Mouse (Mus musculus): ENCODE results near the gene Bend6. TPM values are rescaled to one million over a fixed set of nuclear protein-coding genes. Genes with fewer than 3 reads are reported as not detected.

Bend6 gene
- polyA plus RNA-seq, 2 experiments: 0.47 to 0.49 TPM

DNA sequence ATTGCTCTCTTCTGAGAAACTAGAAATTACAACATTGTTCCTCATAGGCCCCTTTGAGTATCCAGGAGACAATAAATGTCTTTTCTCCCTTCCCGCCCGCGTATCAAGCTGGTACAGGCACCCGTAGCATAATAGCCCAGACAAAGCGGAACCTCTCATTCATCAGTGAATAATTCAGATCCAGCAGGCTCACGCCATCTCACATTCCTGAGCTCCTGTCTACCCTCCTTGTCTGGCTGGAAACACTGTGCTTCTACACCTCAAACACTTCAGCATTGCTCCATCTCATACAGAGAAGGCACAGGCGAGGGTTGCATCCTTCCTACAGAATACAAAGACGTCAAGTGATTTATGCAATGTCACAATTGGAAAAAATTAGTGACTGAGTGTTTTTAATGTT, 24.2 kb upstream of the Bend6 start:
- WGBS (ENCODE audit: insufficient replicate concordance): 69% methylated on average over 8 of the region's 8 CpGs

GRCm38 (mm10) chr1:33927466-33927865, 19.9 kb upstream of the Bend6 start:
- no peak overlapping the region for H3K9ac ChIP-seq (replicated peaks)
- no peak for DNase-seq (ENCODE audit: low read depth in 3 of 3, low spot score in 3 of 3)
- H3K4me2 ChIP-seq (ENCODE audit: low read depth): no peak overlapping the region
- TF ChIP-seq CTCF (IDR thresholded peaks at IDR 0.05; ENCODE audit: low read depth): no peak
- no peak for TF ChIP-seq EP300 (IDR thresholded peaks at IDR 0.05; ENCODE audit: low read depth)
- H3K27ac ChIP-seq: no peak overlapping the region
- no peaks in the 10 kb centered on the region for H3K27me3 ChIP-seq (ENCODE audit: control insufficient read depth, insufficient read depth, low read length)
- H3K9me3 ChIP-seq (ENCODE audit: control insufficient read depth, low read length): no peaks in the 10 kb centered on the region
- peaks cover 0 to 2% of the 10 kb centered on the region in 2 experiments; a peak in 1 of 4 replicates for H3K4me1 ChIP-seq (replicated peaks; ENCODE audit: control insufficient read depth in 2 of 2, insufficient read depth in 2 of 2, low read length in 1 of 2)
- no peak overlapping the region for H3K4me3 ChIP-seq (ENCODE audit: insufficient read depth in 1 of 2, low read depth in 2 of 2, low read length in 2 of 2)
- H3K36me3 ChIP-seq (replicated peaks; ENCODE audit: control insufficient read depth, insufficient read depth, low read depth): no peaks in the 10 kb centered on the region
- 69% methylated on average over 7 of the region's 7 CpGs for WGBS (ENCODE audit: insufficient replicate concordance)
- ATAC-seq (ENCODE audit: insufficient read depth): no peak

More for the DNA sequence above, 24.2 kb upstream of the Bend6 start:
- no peak overlapping the region for H3K9ac ChIP-seq (replicated peaks)
- no peak for ATAC-seq (ENCODE audit: insufficient read depth)
- no peak overlapping the region for H3K4me2 ChIP-seq (ENCODE audit: low read depth)
- no peaks in the 10 kb centered on the region for H3K9me3 ChIP-seq (ENCODE audit: control insufficient read depth, low read length)
- peaks cover 0 to 2% of the 10 kb centered on the region in 2 experiments; a peak in 1 of 4 replicates for H3K4me1 ChIP-seq (replicated peaks; ENCODE audit: control insufficient read depth in 2 of 2, insufficient read depth in 2 of 2, low read length in 1 of 2)
- no peaks in the 10 kb centered on the region for H3K36me3 ChIP-seq (replicated peaks; ENCODE audit: control insufficient read depth, insufficient read depth, low read depth)
- no peak for TF ChIP-seq EP300 (IDR thresholded peaks at IDR 0.05; ENCODE audit: low read depth)
- no peak for TF ChIP-seq CTCF (IDR thresholded peaks at IDR 0.05; ENCODE audit: low read depth)
- DNase-seq (ENCODE audit: low read depth in 3 of 3, low spot score in 3 of 3): no peak
- no peak overlapping the region for H3K4me3 ChIP-seq (ENCODE audit: insufficient read depth in 1 of 2, low read depth in 2 of 2, low read length in 2 of 2)
- no peak overlapping the region for H3K27ac ChIP-seq
- H3K27me3 ChIP-seq (ENCODE audit: control insufficient read depth, insufficient read depth, low read length): no peaks in the 10 kb centered on the region

DNA sequence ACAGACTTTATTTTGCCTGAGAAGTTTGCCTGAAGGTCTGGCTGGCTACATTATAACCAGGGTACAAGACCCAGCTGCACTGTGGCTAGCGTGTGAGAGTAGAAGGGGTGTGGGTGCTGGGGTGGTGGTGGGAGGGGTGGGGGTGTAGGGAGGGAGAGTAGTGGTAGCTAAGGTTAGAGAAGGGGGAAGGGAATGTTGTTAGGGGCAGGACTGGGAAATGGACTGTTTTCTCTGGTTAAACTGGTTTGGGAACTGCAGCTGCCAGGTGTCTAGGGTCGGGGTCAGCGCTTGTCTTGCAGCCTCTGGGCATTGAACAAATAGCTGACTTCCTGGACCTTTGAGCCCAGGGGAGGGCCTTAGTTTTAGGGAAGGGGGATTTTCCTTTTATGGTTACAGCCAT, 17.7 kb upstream of the Bend6 start:
- DNase-seq (ENCODE audit: low read depth in 3 of 3, low spot score in 3 of 3) (no peak), ATAC-seq (ENCODE audit: insufficient read depth) (peak; percentile 75)
- no peak for TF ChIP-seq CTCF (IDR thresholded peaks at IDR 0.05; ENCODE audit: low read depth)
- TF ChIP-seq EP300 (IDR thresholded peaks at IDR 0.05; ENCODE audit: low read depth): no peak
- Histone ChIP-seq H3K4me3 (ENCODE audit: insufficient read depth in 1 of 2, low read depth in 2 of 2, low read length in 2 of 2) (no peak overlapping the region), H3K27me3 (ENCODE audit: control insufficient read depth, insufficient read depth, low read length) (no peaks in the 10 kb centered on the region), H3K27ac (no peak overlapping the region), H3K9me3 (ENCODE audit: control insufficient read depth, low read length) (no peaks in the 10 kb centered on the region), H3K4me1 (replicated peaks; ENCODE audit: control insufficient read depth in 2 of 2, insufficient read depth in 2 of 2, low read length in 1 of 2) (peaks cover 0 to 2% of the 10 kb centered on the region in 2 experiments; a peak in 1 of 4 replicates), H3K36me3 (replicated peaks; ENCODE audit: control insufficient read depth, insufficient read depth, low read depth) (no peaks in the 10 kb centered on the region), H3K9ac (replicated peaks) (no peak overlapping the region), H3K4me2 (ENCODE audit: low read depth) (no peak overlapping the region)
- 53% methylated on average over 3 of the region's 3 CpGs for WGBS (ENCODE audit: insufficient replicate concordance)

DNA sequence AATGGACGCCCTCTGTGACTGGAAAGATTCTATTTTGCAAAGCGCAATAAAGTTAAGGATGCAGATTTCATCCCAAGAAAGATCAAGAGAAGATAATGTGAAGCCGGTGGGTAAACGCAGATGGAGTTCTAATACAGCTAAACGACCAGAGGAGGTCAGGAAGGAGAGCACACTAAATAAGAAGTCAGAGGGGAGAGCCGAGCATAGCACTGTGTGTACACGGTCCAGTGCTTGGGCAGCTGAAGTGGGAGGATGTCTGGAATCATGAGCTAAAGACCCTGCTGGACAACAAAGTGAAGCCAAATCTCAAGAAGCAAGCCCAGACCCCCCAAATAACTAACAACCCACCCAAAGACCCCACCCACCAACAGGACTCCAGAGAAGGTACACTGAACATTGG, 15.4 kb upstream of the Bend6 start:
- Histone ChIP-seq H3K9me3 (ENCODE audit: control insufficient read depth, low read length) (no peaks in the 10 kb centered on the region), H3K27ac (no peak overlapping the region)

GRCm38 (mm10) chr1:33916554-33916953, 8.9 kb upstream of the Bend6 start:
- DNase-seq (ENCODE audit: low read depth in 3 of 3, low spot score in 3 of 3): no peak
- H3K36me3 ChIP-seq (replicated peaks; ENCODE audit: control insufficient read depth, insufficient read depth, low read depth): no peaks in the 10 kb centered on the region

More for the DNA sequence above, 15.4 kb upstream of the Bend6 start:
- H3K36me3 ChIP-seq (replicated peaks; ENCODE audit: control insufficient read depth, insufficient read depth, low read depth): no peaks in the 10 kb centered on the region
- no peak overlapping the region for H3K4me3 ChIP-seq (ENCODE audit: insufficient read depth in 1 of 2, low read depth in 2 of 2, low read length in 2 of 2)
- no peaks in the 10 kb centered on the region for H3K27me3 ChIP-seq (ENCODE audit: control insufficient read depth, insufficient read depth, low read length)
- H3K4me1 ChIP-seq (replicated peaks; ENCODE audit: control insufficient read depth in 2 of 2, insufficient read depth in 2 of 2, low read length in 1 of 2): peaks cover 0 to 2% of the 10 kb centered on the region in 2 experiments; a peak in 1 of 4 replicates
- no peak overlapping the region for H3K4me2 ChIP-seq (ENCODE audit: low read depth)
- H3K9ac ChIP-seq (replicated peaks): no peak overlapping the region
- DNase-seq (ENCODE audit: low read depth in 3 of 3, low spot score in 3 of 3): no peak
- WGBS (ENCODE audit: insufficient replicate concordance): 58% methylated on average over 7 of the region's 7 CpGs
- TF ChIP-seq CTCF (IDR thresholded peaks at IDR 0.05; ENCODE audit: low read depth): no peak
- no peak for TF ChIP-seq EP300 (IDR thresholded peaks at IDR 0.05; ENCODE audit: low read depth)
- ATAC-seq (ENCODE audit: insufficient read depth): no peak

More at GRCm38 (mm10) chr1:33916554-33916953, 8.9 kb upstream of the Bend6 start:
- Histone ChIP-seq H3K27me3 (ENCODE audit: control insufficient read depth, insufficient read depth, low read length) (no peaks in the 10 kb centered on the region), H3K9me3 (ENCODE audit: control insufficient read depth, low read length) (no peaks in the 10 kb centered on the region), H3K4me2 (ENCODE audit: low read depth) (no peak overlapping the region), H3K9ac (replicated peaks) (no peak overlapping the region), H3K27ac (no peak overlapping the region), H3K4me3 (ENCODE audit: insufficient read depth in 1 of 2, low read depth in 2 of 2, low read length in 2 of 2) (no peak overlapping the region), H3K4me1 (replicated peaks; ENCODE audit: control insufficient read depth in 2 of 2, insufficient read depth in 2 of 2, low read length in 1 of 2) (no peaks in the 10 kb centered on the region)
- WGBS (ENCODE audit: insufficient replicate concordance): 72% methylated on average over 5 of the region's 5 CpGs
- TF ChIP-seq CTCF (IDR thresholded peaks at IDR 0.05; ENCODE audit: low read depth) (no peak), EP300 (IDR thresholded peaks at IDR 0.05; ENCODE audit: low read depth) (no peak)
- no peak for ATAC-seq (ENCODE audit: insufficient read depth)
